Mouse (Mus musculus): ENCODE results near the gene Ric8b.

Gene Ric8b

DNA sequence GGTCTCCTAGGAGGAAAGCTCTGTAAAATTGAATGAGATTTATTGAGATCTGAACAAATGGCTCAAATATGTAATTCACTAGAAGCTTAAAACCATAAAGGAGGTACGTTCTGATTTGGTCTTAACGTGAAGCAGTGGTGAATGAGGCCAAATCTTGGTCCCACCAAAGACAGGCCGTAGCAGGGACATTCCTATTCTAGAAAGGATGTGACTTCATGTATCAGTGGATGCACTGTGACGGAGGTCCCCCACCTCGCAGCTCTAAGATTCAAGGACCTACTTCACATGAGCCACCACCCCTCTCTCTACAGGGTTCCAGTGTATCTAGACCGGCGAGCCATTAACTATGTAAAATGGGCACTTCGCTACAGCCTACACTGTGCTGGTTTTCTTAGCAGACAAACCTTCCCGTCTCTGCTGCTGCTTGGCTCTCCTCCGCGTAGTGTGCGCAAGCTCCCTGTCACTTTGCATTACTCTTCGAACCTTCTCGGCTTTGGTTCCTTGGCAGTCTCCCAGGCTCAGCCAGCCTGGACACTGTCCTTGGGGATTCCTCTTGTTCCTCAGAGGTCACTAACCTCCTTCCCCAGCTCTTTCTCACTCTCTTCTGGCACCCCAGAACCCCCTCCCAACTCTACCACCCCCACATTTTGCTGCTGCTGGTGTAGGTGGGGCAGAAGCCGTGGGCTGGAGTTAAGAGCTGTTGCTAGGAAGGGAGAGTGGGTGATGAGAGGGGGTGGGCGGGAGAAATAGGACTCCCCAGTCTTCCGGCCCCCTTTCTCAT, 8.2 kb upstream of the Ric8b start:
- DNase-seq, result no peak

DNA sequence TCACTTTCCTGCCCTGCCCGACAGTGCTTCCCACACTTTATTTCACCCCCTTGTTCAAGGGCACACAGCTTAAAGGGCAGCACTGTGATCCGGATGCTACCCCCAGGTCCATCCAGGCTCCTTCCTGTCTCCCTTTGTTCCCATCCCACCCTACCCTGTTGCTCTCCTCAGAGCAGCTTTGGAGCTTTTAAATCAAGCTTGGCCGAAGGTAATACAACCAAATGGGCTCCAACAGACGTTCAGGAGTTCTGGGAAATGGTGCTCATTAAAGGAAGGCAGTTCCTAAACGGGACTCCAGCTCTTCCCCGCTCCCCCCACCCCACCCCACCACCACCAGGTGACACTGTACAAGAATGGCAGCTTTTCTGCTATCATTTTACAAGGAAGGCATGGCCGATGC, 7.2 kb upstream of the Ric8b start:
- no peak for DNase-seq

DNA sequence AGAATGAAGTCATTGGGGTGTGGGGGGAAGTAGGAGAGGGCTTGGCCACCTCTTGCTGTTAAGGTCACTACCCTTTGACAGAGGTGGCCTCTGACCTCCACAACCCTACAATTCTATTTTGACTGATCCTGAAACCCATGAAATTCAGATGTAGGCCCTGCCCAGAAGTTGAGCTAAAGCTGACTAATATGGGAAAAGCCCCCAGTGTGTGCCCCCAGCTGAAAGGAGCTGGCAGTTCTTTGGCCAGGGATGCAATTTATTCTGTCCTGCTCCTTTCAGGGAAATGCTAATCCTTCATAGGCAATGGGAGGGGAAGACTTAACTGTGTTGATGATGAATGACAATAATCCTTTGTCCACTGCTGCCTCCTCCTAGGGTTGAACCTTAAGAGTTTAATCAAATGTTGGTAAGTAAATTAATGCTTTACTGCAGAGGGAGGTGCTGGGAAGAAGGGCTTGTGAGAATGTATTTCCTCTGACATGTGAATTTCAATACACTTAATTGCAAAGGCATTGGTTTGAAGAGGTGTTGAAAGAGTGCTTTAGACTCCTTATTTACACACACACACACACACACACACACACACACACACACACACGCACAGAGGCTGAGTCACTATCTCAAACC, 6.5 kb upstream of the Ric8b start:
- DNase-seq, result no peak

DNA sequence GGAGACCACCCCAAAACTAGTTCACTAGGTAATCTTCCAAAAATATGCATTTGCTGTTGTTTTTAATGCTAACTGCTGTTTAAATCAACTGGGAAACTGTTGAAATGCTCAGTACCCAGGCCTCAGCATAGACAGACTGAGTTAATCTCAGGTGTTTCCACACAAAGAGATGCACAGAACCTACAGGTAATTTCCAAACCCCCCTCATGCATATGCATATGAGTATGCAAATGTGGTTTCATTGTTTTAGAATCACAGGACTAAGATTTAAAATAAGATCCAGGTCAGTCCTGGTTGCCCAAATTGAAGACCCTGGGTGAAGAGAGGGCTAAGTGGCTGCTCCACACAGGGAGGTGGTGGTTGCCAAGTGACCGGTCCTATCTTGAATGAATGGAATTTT, 4.3 kb upstream of the Ric8b start:
- DNase-seq, result no peak

DNA sequence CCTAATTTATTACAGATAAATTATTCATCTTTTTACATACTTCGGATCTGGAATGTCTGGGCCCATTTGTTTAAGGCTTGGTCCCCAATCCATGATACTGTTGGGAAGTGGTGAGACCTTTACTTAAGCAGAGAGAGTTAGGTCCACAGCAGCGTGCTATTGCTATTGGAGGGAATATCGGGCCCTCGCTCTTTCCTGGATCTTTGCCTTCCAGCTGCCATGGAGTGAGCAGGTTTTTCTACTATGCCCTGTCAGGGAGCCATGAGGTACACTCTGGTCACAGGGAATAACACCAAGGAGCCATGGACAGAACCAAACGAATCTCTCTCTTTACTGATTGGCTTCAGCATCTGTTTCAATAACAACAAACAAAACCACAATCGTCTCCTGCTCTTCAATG, 1.9 kb upstream of the Ric8b start:
- DNase-seq, result peak; percentile 27

DNA sequence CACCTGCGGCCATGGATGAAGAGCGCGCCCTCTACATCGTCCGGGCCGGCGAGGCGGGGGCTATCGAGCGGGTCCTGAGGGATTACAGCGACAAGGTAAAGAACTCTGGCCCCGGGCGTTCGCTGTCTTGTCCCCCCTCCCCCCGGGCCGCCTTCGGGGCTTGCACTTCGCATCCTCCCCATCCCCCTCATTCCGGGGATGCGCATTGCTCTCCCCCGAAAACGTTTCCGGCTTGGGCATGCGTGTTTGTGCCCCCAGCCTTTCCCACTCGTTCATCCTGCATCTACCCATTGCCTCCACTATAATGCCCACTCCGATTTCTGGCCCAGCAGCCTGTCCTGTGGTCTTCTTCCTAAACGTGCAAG, 297 bp downstream of the Ric8b start:
- DNase-seq, result no peak

DNA sequence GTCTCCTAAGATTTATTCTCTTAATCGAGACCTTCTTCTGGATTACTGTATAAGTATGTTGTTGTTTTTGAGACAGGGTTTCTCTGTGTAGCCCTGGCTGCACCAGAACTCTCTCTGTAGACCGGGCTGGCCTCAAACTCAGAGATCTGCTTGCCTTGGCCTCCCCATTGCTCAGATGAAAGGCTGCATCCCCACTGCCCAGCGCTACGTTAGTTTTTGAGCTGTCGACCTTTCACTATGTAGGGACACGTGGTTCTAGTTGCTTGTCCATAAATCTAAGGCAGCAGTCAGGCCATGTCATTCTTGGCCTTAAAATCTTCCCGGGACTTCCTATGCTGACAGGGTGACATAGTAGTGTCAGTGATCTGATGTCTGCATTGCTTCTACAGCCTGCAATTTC, 8.9 kb downstream of the Ric8b start:
- DNase-seq, result no peak

DNA sequence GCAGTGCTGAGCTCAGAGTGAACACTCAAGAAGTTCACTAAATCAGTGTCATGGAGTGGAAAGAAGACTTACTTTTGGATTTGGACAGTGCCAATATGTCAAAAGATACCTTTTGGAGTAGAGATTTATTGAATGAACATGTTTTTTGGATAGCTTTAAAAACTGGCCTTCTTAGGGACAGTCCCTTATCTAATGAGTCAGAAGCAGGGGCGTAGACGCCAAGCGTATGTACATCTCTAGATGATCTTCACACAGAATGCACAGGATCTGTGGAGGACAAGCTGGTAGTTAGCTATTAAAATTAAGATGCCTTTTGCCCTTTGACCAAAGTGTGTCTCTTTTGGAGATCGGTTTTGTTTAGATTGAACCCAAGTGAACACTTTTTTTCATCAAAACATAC, 9.5 kb downstream of the Ric8b start:
- DNase-seq, result no peak

DNA sequence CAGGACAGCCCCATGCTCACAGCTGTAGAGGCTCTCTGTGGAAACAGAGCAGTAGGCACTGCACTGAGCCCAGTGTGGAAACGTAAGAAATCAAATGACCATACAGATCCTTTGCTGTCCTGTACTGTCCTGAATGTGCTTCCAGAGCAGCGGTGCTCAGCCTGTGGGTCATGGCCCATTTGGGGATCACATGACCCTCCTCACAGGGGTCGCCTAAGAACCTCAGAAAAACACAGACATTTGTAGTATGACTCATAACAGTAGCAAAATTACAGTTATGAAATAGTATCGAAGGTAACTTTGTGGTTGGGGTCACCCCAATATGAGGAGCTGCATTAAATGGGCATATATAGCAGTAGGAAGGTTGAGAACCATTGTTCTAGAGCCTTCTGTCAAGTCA, 11.0 kb downstream of the Ric8b start:
- no peak for DNase-seq

DNA sequence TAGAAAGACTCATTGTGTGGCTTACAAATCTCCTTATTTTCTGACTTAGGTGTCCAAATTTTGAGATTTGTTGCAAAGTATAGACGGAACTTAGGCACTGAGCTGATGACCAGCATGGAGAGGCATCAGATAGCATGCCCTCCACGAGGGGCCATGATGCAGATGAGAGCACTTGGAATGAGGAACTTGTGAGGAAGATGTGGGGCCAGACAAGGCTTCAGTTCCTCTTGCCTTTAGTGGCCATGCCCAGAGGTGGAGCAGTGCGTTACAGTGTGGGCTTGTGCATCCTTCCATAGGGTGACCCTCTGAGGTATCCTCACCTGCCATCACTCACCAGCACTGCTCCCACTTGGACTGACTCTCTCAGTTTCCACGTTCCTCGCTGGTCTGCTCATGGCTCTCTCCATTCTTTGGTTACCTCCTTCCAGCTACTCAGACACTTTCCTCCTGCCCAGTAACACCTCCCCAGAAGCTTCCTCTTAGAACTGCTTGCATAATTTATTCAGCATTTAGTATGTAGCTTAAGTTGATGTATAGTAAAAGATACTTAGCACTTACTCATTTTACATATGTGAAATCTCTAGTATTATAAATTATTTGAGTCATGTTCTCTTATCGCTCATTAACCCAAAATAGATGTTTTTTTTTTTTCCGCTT, 18.3 kb downstream of the Ric8b start:
- no peak for DNase-seq

DNA sequence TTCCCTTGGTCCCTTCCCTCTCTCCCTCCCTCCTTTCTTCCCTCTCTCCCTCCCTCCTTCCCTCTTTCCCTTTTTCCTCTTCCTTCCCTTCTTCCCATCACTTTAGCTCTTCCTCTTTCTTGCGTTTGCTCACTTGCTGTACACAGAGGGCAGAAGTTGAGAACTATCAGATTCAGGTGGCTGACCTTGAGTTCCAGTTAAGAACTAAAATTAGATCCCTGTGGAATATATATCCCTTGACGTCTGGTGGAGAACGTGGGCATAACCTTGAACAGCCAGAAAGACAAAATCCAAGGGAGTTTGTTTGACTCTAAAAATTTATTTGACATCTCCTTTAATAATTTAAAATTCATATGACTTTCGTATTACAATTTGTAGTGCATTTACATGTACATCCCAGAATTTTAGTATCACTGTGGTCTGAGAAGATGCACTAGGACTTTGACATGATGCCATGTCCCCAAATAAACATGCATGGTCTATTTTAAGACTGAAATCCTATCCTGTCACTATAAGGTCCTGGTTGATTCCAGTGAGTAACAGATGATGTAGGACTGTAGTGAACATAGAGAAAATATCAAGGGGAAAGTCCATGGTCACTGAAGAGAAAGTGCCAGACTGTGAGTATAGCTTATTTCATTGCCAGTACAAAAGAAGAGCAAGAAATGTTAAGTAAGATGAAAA, 19.6 kb downstream of the Ric8b start:
- no peak for DNase-seq

DNA sequence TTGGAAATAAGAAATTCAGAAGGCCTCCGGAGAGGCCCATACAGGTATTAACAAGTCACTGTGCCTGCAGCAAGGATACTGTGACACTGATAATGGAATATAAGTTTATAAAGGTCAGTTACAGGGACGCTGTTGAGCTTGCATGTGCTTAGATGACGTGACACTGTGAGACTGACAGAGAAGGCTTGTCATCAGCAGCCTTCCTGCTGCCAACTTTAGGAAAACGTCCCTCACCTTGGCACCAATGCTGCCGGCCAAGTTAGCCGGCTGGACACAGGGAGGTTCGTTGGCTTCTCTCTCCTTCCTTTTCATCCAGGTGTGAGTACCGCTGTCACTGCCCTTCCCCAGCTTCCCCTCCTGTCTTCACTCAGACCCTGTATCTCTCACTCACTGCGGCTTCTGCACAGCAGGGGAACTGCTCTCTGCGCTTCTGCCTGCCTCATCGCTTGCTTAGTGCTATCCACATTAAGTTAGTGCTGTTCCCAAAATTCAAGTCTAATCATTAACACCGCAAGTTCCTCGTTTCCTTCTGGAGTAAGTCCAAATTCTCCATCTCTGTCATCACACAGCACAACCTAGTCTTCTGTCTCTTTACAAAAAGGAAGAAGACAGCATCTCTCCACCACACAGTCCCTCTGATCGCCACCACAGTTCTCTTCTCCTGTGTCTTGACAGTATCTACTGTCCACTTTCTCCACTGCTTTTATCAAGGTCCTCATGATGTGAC, 20.8 kb downstream of the Ric8b start:
- no peak for DNase-seq

DNA sequence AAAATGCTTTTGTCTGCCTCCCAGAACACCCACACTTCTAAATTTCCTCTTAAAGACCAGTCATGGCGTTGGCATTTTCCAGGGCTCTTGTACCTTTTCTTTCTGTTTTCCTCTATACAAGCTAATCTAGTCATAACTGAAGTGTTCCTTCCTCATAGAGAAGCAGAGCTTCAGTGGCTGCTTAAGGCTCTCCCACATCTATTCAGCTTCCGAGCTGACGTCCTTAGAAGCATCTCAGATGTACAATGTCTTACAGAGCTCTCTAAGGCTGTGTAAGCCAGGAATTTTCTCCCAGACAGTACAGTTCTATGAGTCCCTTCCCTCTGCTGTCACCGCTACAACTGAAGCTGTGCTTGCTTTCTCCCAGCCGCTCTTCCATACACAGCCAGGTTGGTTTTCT, 21.5 kb downstream of the Ric8b start:
- no peak for DNase-seq

DNA sequence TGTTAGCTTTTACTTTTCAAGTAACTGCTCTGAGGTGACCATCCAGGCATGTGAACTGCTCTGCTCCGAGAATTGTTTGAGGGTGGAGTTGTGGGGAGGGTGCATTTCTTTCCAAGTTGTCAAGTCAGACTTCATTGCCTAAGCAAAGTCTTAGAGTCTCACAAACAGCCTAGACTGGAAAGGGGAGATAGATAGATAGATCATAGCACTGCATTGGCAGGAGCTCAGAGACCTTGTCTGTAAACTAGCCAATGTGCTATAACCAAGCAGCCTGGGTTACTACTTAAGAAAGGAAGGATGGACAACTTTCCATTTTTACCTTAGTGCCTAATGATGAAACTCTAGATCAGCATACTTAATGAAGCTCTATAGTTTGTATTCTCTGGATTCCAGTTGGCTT, 22.9 kb downstream of the Ric8b start:
- DNase-seq, result no peak

DNA sequence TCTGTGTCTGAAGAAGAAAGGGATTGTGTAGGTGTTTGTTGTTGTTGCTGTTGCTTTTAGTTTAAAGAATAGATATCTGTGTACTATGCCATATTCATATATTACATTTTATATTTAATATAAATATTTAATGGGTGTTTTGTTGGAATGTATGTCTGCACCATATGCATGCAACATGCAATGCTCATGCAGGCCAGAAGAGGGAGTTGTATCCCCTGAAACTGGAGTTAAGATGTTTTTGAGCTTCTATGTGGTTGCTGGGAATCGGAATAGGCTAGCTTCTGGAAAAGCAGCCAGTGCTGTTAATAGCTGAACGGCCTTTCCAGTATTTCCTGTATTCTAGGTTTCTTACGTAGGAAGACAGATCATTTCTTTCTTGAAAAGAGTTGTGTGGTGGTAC, 28.3 kb downstream of the Ric8b start:
- no peak for DNase-seq

DNA sequence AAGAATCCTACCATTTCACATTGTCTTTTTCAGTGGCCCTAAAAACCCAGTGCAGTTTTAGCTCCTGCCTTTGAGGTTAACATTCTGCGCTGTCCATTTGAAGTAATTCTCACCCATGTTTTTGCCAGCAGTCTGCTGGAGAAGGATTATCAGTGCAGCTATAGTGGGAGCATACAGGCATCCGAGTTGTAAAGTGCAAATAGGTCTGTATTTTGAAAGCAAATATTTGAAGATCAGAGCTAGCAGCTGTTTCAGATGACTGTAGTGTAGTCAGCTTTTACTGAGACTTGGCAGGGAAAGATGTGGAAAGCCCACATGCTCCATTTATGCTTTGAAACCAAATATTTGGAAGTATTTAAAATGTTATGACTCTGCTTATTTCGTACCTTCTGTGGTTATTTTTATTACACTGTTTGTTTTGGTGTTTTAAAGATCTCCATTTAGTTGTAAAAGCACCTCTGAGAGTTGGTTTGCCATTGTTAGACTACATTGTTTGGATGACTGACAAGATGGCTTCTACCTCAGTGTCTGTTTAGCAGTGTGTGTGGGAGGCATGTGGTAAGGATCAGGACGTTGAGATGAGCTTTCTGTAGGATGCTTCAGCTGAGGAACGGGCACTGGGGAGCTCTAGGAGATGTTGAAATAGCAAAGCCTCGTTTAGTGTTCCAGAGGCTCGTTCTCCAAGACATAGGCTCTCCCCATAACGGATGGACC, 31.7 kb downstream of the Ric8b start:
- no peak for DNase-seq

DNA sequence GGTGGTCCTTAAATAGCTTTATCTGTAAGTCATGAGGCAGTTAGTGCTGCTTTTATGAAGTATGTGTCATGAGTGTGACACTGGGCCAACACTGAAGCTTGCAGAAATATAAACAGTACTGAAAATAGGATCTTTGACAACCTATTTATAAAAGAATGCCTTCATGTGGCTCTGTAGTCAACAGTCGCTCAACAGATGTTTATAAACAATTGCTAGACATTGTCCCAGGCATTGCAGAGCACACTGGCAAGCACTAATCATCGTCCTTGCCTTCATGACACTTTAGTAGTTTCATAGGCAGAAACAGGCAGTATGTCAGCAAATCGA, 32.2 kb downstream of the Ric8b start:
- DNase-seq, result no peak

DNA sequence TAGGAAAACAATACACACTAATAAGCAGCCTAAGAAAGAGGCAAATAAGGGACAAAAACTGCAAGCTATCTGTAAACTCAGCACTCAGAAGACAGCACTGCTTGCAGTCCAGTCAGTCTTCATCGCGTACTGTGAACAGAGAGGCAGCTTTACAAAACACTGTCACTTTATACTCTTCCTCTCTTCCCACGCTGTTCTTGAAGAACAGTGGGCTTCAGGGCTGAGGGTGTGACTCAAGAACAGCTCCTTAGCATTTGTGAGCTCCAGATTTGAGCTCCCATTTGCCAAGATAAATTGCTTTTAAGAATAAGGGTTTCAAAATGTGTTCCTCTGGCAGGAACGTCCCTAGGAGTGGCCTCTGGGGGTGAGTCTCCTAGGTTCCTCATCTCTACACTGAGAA, 33.0 kb downstream of the Ric8b start:
- DNase-seq, result no peak

DNA sequence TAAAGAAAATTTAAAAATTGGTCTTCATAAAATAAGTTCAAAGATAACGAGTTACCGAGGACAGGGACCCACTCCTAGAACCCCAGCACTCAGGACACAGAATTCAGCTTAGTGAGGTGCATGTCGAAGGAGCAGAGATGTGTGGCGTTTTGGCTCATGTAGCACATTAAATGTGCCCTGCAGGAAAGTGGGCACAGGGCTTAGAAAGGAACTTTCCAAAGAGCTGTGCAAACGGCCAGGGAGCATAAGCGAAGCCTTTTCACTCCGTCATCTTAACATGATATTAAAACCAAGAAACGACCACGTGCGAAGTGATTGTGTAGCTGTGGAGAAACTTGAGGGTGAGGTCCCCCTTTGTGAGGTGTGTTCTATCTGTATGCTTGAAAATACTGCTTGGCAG, 36.8 kb downstream of the Ric8b start:
- no peak for DNase-seq

DNA sequence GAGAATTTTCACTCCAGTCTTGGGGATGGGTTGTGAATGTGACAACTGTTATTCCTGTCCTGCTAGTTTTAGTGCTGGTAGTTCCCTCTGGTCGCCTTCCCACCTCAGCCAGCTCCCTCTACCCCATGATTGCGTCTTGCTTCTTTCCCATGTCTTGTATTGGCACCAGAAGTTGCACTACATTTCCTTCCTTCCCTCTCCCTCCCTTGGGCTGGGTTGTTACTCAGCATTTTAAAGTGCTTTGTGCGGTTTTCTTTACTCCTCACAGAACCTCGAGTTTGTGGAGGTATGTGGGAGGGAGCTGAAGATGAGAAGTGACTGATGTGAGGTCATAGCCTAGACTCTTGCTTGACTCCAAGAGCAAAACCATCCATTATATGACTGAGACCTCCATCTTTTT, 38.8 kb downstream of the Ric8b start:
- DNase-seq, result no peak

DNA sequence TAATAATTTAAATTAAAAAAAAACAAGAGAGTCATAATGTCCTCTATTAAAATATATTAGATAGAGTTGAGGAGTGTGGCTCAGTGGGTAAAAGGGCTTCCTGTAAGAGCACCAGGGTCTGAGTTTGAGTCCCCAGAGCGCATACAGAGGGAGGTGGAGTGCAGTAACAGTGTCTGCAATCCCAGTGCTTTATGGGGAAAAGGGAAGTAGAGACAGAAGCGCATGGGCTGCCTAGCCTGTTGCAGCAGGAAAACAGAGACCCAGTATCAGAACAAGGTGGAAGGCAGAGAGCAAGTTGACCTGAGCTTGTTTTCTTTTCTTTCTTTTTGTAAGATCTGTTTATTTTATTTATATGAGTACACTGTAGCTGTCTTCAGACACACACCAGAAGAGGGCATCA, 41.2 kb downstream of the Ric8b start:
- no peak for DNase-seq

DNA sequence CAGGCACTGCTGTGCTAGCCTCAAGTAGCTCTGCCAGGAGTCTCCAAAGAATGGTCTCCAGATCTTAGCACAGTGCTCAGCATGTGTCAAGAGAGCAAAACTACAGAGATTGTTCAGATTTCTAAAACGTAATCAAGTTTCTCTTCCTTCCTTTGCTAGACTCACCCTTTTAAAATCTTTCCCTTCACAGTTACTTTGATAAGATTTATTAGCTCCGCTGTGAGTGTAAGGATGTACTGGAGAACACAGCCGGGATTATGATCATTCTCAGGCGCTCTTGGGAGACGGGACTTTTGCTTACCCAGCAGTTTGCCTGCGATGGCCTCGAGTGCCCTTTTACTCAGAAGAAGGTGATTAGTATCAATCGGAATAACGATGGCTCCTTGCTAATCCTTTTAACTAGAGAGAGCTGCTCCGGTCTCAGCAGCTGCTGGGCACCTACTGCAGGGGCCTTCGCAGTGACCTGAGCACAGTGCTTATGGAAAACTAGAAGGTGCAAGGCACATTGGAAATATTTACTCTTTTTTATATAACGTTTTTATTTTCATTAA, 43.0 kb downstream of the Ric8b start:
- no peak for DNase-seq
